Mouse (Mus musculus) stomach, embryonic 16.5 days (tissue): Measurements from ENCODE around the gene A630001G21Rik. TPM values are rescaled to one million over a fixed set of nuclear protein-coding genes. Genes with fewer than 3 reads are reported as not detected.

ENCODE experiments used
- ATAC-seq: fragments of 200-750 bp; cut with Nextera tagmentation; 2 replicates; pipeline ENCODE4 v1.8.0; 2017; ENCODE audit warnings: moderate number of reproducible peaks, moderate TSS enrichment; ENCODE audit not compliant: insufficient read depth, low FRiP score
- H3K27ac ChIP-seq: fragments of 300-500 bp; sonication (generic); 2 replicates; pipeline ENCODE4 v1.5.1; 2014; ENCODE audit warnings: low read length
- H3K27me3 ChIP-seq: fragments of 300-500 bp; sonication (generic); 2 replicates; pipeline ENCODE4 v1.6.1; 2014; ENCODE audit warnings: low read length, control low read depth, mixed read lengths; ENCODE audit not compliant: control insufficient read depth, insufficient read depth
- H3K36me3 ChIP-seq: fragments of 300-500 bp; sonication (generic); 2 replicates; pipeline ENCODE4 v1.6.1; 2014; ENCODE audit warnings: low read length; ENCODE audit not compliant: control insufficient read depth, insufficient read depth
- H3K4me1 ChIP-seq: fragments of 300-500 bp; sonication (generic); 2 replicates; pipeline ENCODE4 v1.6.1; 2014; ENCODE audit warnings: low read length, control low read depth, mixed read lengths; ENCODE audit not compliant: control insufficient read depth, insufficient read depth
- H3K4me2 ChIP-seq: fragments of 300-500 bp; sonication (generic); 2 replicates; pipeline ENCODE4 v1.6.1; 2014; ENCODE audit warnings: low read depth, low read length, mixed read lengths
- H3K4me3 ChIP-seq: fragments of 300-500 bp; sonication (generic); replicated peaks from 2 replicates; pipeline ENCODE4 v1.5.1; 2014; ENCODE audit warnings: mild to moderate bottlenecking, low read length
- H3K9ac ChIP-seq: fragments of 300-500 bp; sonication (generic); 2 replicates; pipeline ENCODE4 v1.6.1; 2014; ENCODE audit warnings: low read length
- H3K9me3 ChIP-seq: fragments of 300-500 bp; sonication (generic); replicated peaks from 2 replicates; pipeline ENCODE4 v1.6.1; 2016; ENCODE audit warnings: low read length, control low read depth; ENCODE audit not compliant: control insufficient read depth
- WGBS: fragments of 180-500 bp; shearing (Covaris S2); extraction: QIAGEN DNeasy Blood & Tissue Kit; methylation state at CpG from one replicate; pipeline ENCODE4 v1.1.7; 2014; 5-methylcytosine and 5-hydroxymethylcytosine counted together
- polyA plus RNA-seq: library from polyadenylated mRNA; unstranded; fragments of >200 nt; fragmentation: Nextera tagmentation; extraction: Ambion mirVana; gene quantifications from 2 replicates; pipeline ENCODE4 v1.2.1, GENCODE M21; 2015

A630001G21Rik gene
- polyA plus RNA-seq, 1 experiment from 2014 or later = 1.3 TPM

GRCm38 (mm10) chr1:85804551-85804950, 26.1 kb upstream of the A630001G21Rik start:
- ATAC-seq = no peak
- no peaks in the 10 kb centered on the region for H3K9me3 ChIP-seq
- no peak overlapping the region for H3K4me3 ChIP-seq
- H3K4me1 ChIP-seq = peaks cover 14% of the 10 kb centered on the region
- no peak overlapping the region for H3K27ac ChIP-seq
- H3K4me2 ChIP-seq = no peak overlapping the region
- 81% methylated on average over 8 of the region's 8 CpGs for whole genome bisulfite sequencing
- no peaks in the 10 kb centered on the region for H3K36me3 ChIP-seq
- no peak overlapping the region for H3K9ac ChIP-seq
- H3K27me3 ChIP-seq = no peaks in the 10 kb centered on the region

GRCm38 (mm10) chr1:85802517-85802916, 24.1 kb upstream of the A630001G21Rik start:
- 96% methylated on average over 1 of the region's 1 CpGs for WGBS
- ATAC-seq = no peak
- no peak overlapping the region for H3K9ac ChIP-seq

GRCm38 (mm10) chr1:85799776-85800175, 21.3 kb upstream of the A630001G21Rik start:
- Histone ChIP-seq H3K36me3 (peaks cover 2% of the 10 kb centered on the region; the same call in 1 of the 2 replicates), H3K4me2 (no peak overlapping the region), H3K4me1 (peaks cover 14% of the 10 kb centered on the region), H3K9me3 (no peaks in the 10 kb centered on the region), H3K27me3 (no peaks in the 10 kb centered on the region), H3K9ac (no peak overlapping the region), H3K27ac (no peak overlapping the region), H3K4me3 (no peak overlapping the region)
- WGBS = 58% methylated on average over 1 of the region's 1 CpGs
- ATAC-seq = no peak

More at GRCm38 (mm10) chr1:85802517-85802916, 24.1 kb upstream of the A630001G21Rik start:
- peaks cover 6% of the 10 kb centered on the region; the same call in 1 of the 2 replicates for H3K4me1 ChIP-seq
- no peaks in the 10 kb centered on the region for H3K27me3 ChIP-seq
- H3K27ac ChIP-seq = no peak overlapping the region
- H3K9me3 ChIP-seq = no peaks in the 10 kb centered on the region
- H3K4me2 ChIP-seq = no peak overlapping the region
- no peak overlapping the region for H3K4me3 ChIP-seq
- H3K36me3 ChIP-seq = no peaks in the 10 kb centered on the region

- 48% methylated on average over 3 of the region's 3 CpGs for WGBS
- Histone ChIP-seq H3K4me3 (peak overlapping the region; percentile 9), H3K27me3 (no peaks in the 10 kb centered on the region), H3K4me1 (peaks cover 14% of the 10 kb centered on the region), H3K4me2 (peak overlapping the region; percentile 40), H3K9ac (no peak overlapping the region), H3K36me3 (peaks cover 2% of the 10 kb centered on the region; the same call in 1 of the 2 replicates), H3K9me3 (no peaks in the 10 kb centered on the region), H3K27ac (no peak overlapping the region)
- no peak for ATAC-seq
Measured at GRCm38 (mm10) chr1:85795196-85795595, 16.8 kb upstream of the A630001G21Rik start.

- H3K4me1 ChIP-seq = peaks cover 11% of the 10 kb centered on the region
- peak overlapping the region; percentile 96 for H3K27ac ChIP-seq
- H3K9ac ChIP-seq = peak overlapping the region; percentile 99
- H3K36me3 ChIP-seq = peaks cover 2% of the 10 kb centered on the region; the same call in 1 of the 2 replicates
- H3K4me3 ChIP-seq = peak overlapping the region; percentile 98
- under 1% methylated on average over 38 of the region's 38 CpGs for WGBS
- peak overlapping the region; percentile 65 for H3K4me2 ChIP-seq
- H3K27me3 ChIP-seq = no peaks in the 10 kb centered on the region
- no peaks in the 10 kb centered on the region for H3K9me3 ChIP-seq
- ATAC-seq = peak; percentile 39
Measured at GRCm38 (mm10) chr1:85794106-85794771, 15.8 kb upstream of the A630001G21Rik start.

GRCm38 (mm10) chr1:85793208-85794105, 15.0 kb upstream of the A630001G21Rik start, which contains the start of gene Cab39:
TSS of gene Cab39 (plus strand) at chr1:85793441.
- under 1% methylated on average over 101 of the region's 118 CpGs for WGBS
- Histone ChIP-seq H3K9ac (peak within 1 kb of the TSS; percentile 99), H3K27ac (peak within 1 kb of the TSS; percentile 96), H3K4me3 (peak within 1 kb of the TSS; percentile 98), H3K36me3 (peaks cover 2% of the 10 kb centered on the region; the same call in 1 of the 2 replicates), H3K4me1 (peaks cover 9% of the 10 kb centered on the region), H3K27me3 (no peaks in the 10 kb centered on the region), H3K9me3 (no peaks in the 10 kb centered on the region), H3K4me2 (peak within 1 kb of the TSS; percentile 65)
- ATAC-seq = peak; percentile 91

- Histone ChIP-seq H3K4me2 (no peak overlapping the region), H3K9ac (no peak overlapping the region), H3K27ac (no peak overlapping the region), H3K27me3 (no peaks in the 10 kb centered on the region), H3K4me3 (no peak overlapping the region), H3K9me3 (no peaks in the 10 kb centered on the region), H3K36me3 (no peaks in the 10 kb centered on the region), H3K4me1 (peaks cover 3% of the 10 kb centered on the region)
- WGBS = 78% methylated on average over 3 of the region's 3 CpGs
- ATAC-seq = no peak
Measured at GRCm38 (mm10) chr1:85791476-85791875, 13.0 kb upstream of the A630001G21Rik start.

GRCm38 (mm10) chr1:85790565-85790964, 12.1 kb upstream of the A630001G21Rik start:
- WGBS = 56% methylated on average over 3 of the region's 3 CpGs
- Histone ChIP-seq H3K27ac (no peak overlapping the region), H3K4me2 (no peak overlapping the region)

More at GRCm38 (mm10) chr1:85790565-85790964, 12.1 kb upstream of the A630001G21Rik start:
- Histone ChIP-seq H3K36me3 (no peaks in the 10 kb centered on the region), H3K9me3 (no peaks in the 10 kb centered on the region), H3K27me3 (no peaks in the 10 kb centered on the region), H3K4me1 (peaks cover 3% of the 10 kb centered on the region), H3K4me3 (no peak overlapping the region), H3K9ac (no peak overlapping the region)
- ATAC-seq = no peak
